Mouse (Mus musculus) gastrocnemius, postnatal 10 days (tissue): Measurements from ENCODE around the gene Tmem190. TPM values are rescaled to one million over a fixed set of nuclear protein-coding genes. Genes with fewer than 3 reads are reported as not detected.
A peak's percentile ranks its signal among the peaks of the same experiment; 100 is the strongest.
"Not testable (repeated sequence)": the region's sequence is repeated elsewhere in the genome, so short reads cannot be mapped to it uniquely, and the experiment has no call there.

Experiments
- DNase-seq: peaks from one replicate; pipeline ENCODE4 v3.0.0; 2021; ENCODE audit warnings: mixed read lengths
- total RNA-seq, 2 experiments: library from RNA; stranded (reverse); gene quantifications; 2 replicates each; pipeline ENCODE4 v1.2.3; 2021

Tmem190 gene
- total RNA-seq, 2 experiments from 2014 or later = not detected

DNA sequence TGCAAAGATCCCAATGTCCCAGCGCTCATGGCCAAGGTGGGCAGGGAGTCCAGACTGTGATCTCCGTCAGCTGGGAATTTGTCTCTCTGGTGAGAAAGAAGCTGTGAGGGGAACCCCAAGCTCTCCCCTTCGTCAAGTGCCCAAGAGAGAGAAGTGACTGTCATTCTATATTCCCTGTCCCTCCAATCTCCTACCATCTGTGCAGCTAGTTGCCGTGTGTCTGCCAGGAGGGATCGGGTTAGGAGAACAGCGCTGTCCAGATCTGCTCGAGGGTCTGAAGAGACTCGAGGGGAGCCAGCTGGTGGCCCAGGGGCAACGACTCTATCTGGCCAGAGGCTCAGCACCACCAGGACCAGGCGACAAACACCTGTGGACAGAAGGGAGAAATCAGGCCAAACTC lies 6.6 kb upstream of the Tmem190 start:
- no peak for DNase-seq

DNA sequence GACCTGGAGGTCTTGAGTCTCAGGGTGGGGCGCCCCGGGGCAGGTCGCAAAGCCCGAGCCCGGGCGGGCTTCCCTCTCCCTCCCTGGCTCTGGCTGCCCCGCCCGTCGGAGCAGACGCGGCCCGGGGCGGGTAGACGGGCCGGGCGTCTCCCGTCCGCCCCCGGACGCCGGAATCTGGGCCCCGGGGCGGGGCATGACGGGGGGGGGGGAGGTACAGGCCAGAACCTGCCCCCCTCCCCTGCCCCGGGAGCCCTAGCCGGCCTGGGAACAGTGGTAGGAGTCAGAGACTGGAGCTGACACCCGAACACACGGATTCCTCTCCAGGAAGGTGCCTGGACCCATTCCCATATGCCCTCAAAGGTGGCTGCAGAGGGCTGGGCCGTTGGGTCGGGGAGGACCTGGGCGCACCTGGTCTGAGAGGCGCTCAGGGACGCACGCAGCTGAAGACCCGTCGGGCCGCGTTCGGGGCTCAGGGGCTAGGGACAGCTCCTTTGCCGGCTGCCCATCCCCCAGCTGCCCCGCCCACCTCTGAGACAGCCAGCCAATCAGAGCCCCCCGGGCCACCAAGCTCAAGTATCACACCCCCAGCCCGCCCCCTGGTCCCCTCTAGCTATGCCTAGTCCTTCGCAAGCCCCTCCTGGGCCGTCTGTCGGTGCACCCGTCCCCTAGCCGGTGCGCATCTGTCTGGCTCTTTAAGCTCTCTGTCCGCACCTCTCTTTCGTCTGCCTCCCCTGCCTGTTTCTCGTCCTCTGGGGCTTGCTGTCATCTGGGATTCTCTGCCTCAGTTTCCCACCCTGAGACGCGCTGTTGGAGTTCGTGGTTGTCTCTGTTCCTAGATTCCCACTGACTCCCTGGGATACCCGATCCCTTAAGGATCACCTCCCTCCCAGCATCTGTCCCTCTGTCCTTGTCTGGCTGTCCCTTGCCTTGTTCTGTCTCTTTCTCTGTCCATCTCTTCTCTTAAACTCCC lies 5.6 kb upstream of the Tmem190 start:
- DNase-seq = peak; percentile 70

GRCm38 (mm10) chr7:4777851-4778637 lies 4.7 kb upstream of the Tmem190 start:
- no peak for DNase-seq

DNA sequence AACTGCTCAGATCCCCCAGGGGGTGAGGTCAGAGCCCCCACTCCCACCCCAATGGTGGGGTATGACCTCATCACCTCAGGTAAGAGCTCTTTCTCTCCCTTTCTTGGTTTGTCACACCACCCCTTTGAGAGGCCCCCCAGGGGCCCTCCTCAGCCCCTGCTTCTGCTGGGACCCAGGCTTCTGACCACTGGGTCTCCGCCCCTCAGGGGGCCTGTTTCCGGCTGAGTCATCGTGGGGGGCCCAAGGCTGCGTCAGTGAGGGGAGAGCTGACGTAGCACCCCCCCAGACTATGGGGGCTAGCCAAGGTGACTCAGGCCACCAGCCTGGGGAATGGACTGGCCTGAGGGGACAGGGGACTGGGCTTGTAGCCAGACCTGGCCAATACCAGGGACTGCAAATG lies 2.8 kb upstream of the Tmem190 start:
- no peak for DNase-seq

- DNase-seq = no peak
These were observed 607 bp upstream of the Tmem190 start for GRCm38 (mm10) chr7:4782130-4782529.

DNA sequence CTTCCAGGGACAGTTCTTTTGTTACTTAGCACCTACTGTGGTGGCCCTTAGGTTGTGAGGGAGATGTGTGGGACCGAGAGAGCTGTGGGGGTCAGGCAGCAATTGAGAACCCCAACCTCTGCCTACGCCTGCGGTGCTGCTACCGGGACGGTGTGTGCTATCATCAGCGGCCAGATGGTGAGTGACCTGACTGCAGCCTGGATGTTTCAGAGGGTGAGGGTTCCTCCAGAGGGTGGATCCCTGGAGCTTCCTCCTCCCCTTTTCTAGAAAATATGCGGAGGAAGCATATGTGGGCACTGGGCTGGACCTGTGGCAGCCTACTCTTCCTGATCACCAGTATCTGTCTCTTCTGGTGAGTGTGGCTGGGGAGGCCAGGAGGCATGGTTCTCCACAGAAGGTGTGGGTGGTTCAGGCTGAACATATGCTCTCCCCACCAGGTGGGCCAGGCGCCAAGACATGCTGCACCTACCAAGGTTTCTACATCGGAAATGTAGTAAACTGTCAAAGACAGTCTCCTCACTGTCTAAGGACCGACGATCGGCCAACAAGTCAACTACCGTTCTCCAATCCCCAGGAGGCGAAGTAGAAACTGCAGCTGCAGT lies 1.0 kb downstream of the Tmem190 start:
- no peak for DNase-seq

DNA sequence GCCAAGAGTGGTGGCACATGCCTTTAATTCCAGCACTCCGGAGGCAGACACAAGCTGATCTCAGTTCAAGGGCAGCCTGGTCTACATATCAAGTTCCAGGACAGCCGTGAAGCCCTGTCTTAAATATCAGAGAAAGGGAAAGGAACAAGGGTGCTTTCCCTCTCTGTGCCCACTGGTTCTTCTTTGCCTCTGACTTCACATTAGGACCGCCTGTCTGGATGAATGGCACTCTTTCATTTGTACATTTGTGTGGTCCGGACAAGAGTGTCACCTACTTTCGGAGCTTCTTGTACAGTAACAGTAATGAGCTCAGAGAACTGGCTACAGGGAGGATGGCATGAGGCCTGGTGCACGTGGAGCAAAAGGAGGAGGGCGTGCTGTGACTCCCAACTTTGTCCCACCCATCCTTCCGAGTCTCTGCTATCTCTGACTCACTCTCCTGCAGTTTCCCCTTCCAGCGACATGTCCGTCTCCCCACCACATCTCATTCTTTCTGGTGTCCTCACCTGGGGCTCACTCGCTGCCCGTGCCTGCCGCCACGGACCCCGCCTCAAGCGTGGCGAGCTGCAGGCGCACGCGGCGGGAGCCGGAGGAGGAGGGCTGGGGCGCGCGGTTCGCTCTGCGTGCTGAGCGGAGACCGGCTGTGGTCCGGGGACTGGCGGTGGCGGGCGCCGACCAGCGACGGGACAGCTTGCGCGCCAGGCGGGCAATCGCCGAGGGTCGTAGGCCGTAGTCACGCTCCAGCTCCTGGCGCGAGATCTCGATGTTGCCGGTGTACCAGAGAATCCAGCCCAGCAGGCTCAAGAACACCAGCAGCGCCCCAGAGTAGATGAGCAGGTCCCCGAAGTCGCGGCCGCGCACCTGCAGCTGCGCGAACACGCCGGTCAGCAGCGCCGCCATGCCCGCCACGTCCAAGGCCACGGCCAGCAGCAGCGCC lies 6.0 kb downstream of the Tmem190 start:
- DNase-seq = peak; percentile 66

- no peak for DNase-seq
These were observed 6.7 kb downstream of the Tmem190 start, which contains the start of gene Tmem238 for GRCm38 (mm10) chr7:4789436-4789935. Gene Tmem238, minus strand, starts transcription at chr7:4789656.

GRCm38 (mm10) chr7:4792278-4793212 lies 9.8 kb downstream of the Tmem190 start, which contains the start of gene Rpl28:
Gene Rpl28, plus strand, starts transcription at chr7:4792874.
- peak; percentile 90 for DNase-seq

DNA sequence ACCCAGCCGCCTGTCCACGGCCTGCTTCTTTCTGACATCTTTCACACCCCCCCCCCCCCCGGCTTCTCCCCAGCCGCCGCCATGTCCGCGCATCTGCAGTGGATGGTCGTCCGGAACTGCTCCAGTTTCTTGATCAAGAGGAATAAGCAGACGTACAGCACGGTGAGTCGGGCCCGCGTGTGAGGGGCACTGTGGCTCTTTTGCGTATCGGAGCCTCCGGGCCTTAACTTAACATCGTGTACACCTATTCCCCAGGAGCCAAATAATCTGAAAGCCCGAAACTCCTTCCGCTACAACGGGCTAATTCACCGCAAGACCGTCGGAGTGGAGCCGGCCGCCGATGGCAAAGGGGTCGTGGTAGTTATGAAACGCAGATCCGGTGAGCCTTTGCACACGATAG lies 10.5 kb downstream of the Tmem190 start:
- DNase-seq = not testable (repeated sequence)

GRCm38 (mm10) chr7:4793674-4794073 lies 10.9 kb downstream of the Tmem190 start:
- DNase-seq = no peak

- no peak for DNase-seq
These were observed 12.0 kb downstream of the Tmem190 start for GRCm38 (mm10) chr7:4794631-4795168.

GRCm38 (mm10) chr7:4795767-4796433 lies 13.2 kb downstream of the Tmem190 start:
- DNase-seq = no peak

GRCm38 (mm10) chr7:4802247-4802646 lies 19.5 kb downstream of the Tmem190 start:
- DNase-seq = no peak

GRCm38 (mm10) chr7:4806716-4807115 lies 24.0 kb downstream of the Tmem190 start:
- DNase-seq = no peak

GRCm38 (mm10) chr7:4811131-4811530 lies 28.4 kb downstream of the Tmem190 start:
- not testable (repeated sequence) for DNase-seq

DNA sequence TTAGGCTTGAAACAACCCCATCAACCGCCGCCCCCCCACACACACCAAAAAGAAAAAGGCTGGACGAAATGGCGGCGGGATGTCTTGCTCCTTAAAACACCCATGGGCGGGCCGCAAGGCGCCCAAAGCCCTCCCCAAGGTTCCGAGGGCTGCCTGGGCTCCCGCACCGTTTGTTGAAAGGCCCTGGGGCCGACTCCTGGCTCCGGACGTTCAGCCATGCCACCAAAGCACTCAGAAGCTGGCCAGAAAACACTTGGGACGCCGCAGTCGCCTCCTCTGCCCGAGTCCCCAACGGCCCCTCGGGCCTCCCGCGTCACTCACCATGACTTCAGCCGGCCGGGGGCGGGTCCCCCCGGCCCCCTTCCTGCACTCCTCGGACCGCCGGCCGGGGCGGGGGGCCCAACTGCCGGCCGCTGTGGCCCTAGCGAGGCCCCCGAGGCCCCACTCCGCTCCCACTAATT lies 29.1 kb downstream of the Tmem190 start:
- DNase-seq = no peak

GRCm38 (mm10) chr7:4812303-4813104 lies 29.8 kb downstream of the Tmem190 start, which contains the start of gene Ube2s:
Gene Ube2s, minus strand, starts transcription at chr7:4812590.
- peak; percentile 97 for DNase-seq
